Mouse (Mus musculus): ENCODE data around the gene Rep15.

Rep15 gene

GRCm38 (mm10) chr6:147032303-147032925 lies at the start of gene Rep15:
Gene Rep15 (plus strand): TSS chr6:147032584.
- DNase-seq (ENCODE audit: low spot score in 2 of 2), result no peak

- no peak for DNase-seq (ENCODE audit: low spot score in 2 of 2)
Measured at GRCm38 (mm10) chr6:146984569-146984968, 47.8 kb upstream of the Rep15 start.

- DNase-seq (ENCODE audit: low spot score in 2 of 2), result peak; percentile 9 to 59
Measured at GRCm38 (mm10) chr6:146994236-146994635, 38.1 kb upstream of the Rep15 start.

GRCm38 (mm10) chr6:146995391-146995790 lies 37.0 kb upstream of the Rep15 start:
- DNase-seq (ENCODE audit: low spot score in 2 of 2), result no peak

GRCm38 (mm10) chr6:146995878-146996277 lies 36.5 kb upstream of the Rep15 start:
- no peak for DNase-seq (ENCODE audit: low spot score in 2 of 2)

- no peak for DNase-seq (ENCODE audit: low spot score in 2 of 2)
Measured at GRCm38 (mm10) chr6:146997006-146997405, 35.4 kb upstream of the Rep15 start.

- DNase-seq (ENCODE audit: low spot score in 2 of 2), result no peak
Measured at GRCm38 (mm10) chr6:146998710-146999109, 33.7 kb upstream of the Rep15 start.

- no peak for DNase-seq (ENCODE audit: low spot score in 2 of 2)
Measured at GRCm38 (mm10) chr6:146999302-146999701, 33.1 kb upstream of the Rep15 start.

- no peak for DNase-seq (ENCODE audit: low spot score in 2 of 2)
Measured at GRCm38 (mm10) chr6:146999755-147000154, 32.6 kb upstream of the Rep15 start.

GRCm38 (mm10) chr6:147008148-147008547 lies 24.2 kb upstream of the Rep15 start:
- DNase-seq (ENCODE audit: low spot score in 2 of 2), result peak; percentile 20 to 76

- no peak for DNase-seq (ENCODE audit: low spot score in 2 of 2)
Measured at GRCm38 (mm10) chr6:147010358-147010757, 22.0 kb upstream of the Rep15 start.

- DNase-seq (ENCODE audit: low spot score in 2 of 2), result no peak
Measured at GRCm38 (mm10) chr6:147010811-147011520, 21.4 kb upstream of the Rep15 start.

- DNase-seq (ENCODE audit: low spot score in 2 of 2), result no peak
Measured at GRCm38 (mm10) chr6:147011555-147011954, 20.8 kb upstream of the Rep15 start.

- no peak for DNase-seq (ENCODE audit: low spot score in 2 of 2)
Measured at GRCm38 (mm10) chr6:147011977-147012376, 20.4 kb upstream of the Rep15 start.

- no peak for DNase-seq (ENCODE audit: low spot score in 2 of 2)
Measured at GRCm38 (mm10) chr6:147013546-147013945, 18.8 kb upstream of the Rep15 start.

- no peak for DNase-seq (ENCODE audit: low spot score in 2 of 2)
Measured at GRCm38 (mm10) chr6:147017906-147018305, 14.5 kb upstream of the Rep15 start.

- no peak for DNase-seq (ENCODE audit: low spot score in 2 of 2)
Measured at GRCm38 (mm10) chr6:147018364-147018763, 14.0 kb upstream of the Rep15 start.

- DNase-seq (ENCODE audit: low spot score in 2 of 2), result no peak
Measured at GRCm38 (mm10) chr6:147021181-147021580, 11.2 kb upstream of the Rep15 start.

- no peak for DNase-seq (ENCODE audit: low spot score in 2 of 2)
Measured at GRCm38 (mm10) chr6:147022375-147023132, 9.8 kb upstream of the Rep15 start.

GRCm38 (mm10) chr6:147023133-147023395 lies 9.3 kb upstream of the Rep15 start:
- DNase-seq (ENCODE audit: low spot score in 2 of 2), result no peak

- DNase-seq (ENCODE audit: low spot score in 2 of 2), result no peak
Measured at GRCm38 (mm10) chr6:147023568-147023967, 8.8 kb upstream of the Rep15 start.

GRCm38 (mm10) chr6:147024761-147025160 lies 7.6 kb upstream of the Rep15 start:
- DNase-seq (ENCODE audit: low spot score in 2 of 2), result no peak

- no peak for DNase-seq (ENCODE audit: low spot score in 2 of 2)
Measured at GRCm38 (mm10) chr6:147028396-147028795, 4.0 kb upstream of the Rep15 start.
